Mouse (Mus musculus): Measurements from ENCODE around the gene Tldc1. TPM values are rescaled to one million over a fixed set of nuclear protein-coding genes. Genes with fewer than 3 reads are reported as not detected.

The Tldc1 gene
- total RNA-seq, 2 experiments from 2014 or later: 11.4 to 11.5 TPM

GRCm38 (mm10) chr8:119802592-119802991, 24.4 kb upstream of the Tldc1 start:
- intact Hi-C loops (cut with DNase I): no loop called here
- no peak for DNase-seq

- intact Hi-C loops (cut with DNase I): no loop called here
- DNase-seq: no peak
Measured at GRCm38 (mm10) chr8:119801168-119801567, 23.0 kb upstream of the Tldc1 start.

- DNase-seq: no peak
- intact Hi-C loops (cut with DNase I): no loop called here
Measured at GRCm38 (mm10) chr8:119798965-119799264, 20.7 kb upstream of the Tldc1 start.

- intact Hi-C loops (cut with DNase I): no loop called here
- DNase-seq: peak; percentile 50 to 60
Measured at GRCm38 (mm10) chr8:119798170-119798964, 20.2 kb upstream of the Tldc1 start.

- intact Hi-C loops (cut with DNase I): no loop called here
Measured at GRCm38 (mm10) chr8:119795651-119796050, 17.4 kb upstream of the Tldc1 start.

DNA sequence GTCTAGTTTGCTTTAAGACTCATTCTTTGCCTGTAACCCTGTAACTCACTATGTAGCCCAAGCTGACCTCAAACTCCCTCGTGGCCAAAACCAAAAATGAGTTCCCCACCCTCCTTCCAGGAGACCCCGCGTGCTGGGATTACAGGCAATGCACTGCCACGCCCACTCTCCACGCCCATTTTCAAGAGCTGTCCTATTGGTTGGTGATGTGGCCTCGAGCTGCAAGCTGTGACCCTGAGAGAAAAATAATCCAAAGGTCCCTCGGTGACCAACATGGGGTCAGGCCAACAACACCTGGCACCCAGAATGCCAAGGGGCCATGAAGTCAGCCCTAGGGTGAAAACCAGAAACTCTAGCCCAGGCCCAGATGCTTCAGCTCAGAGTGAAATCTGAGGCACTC, 16.5 kb upstream of the Tldc1 start:
- DNase-seq: no peak
- intact Hi-C loops (cut with DNase I): no loop called here

More at GRCm38 (mm10) chr8:119795651-119796050, 17.4 kb upstream of the Tldc1 start:
- no peak for DNase-seq

DNA sequence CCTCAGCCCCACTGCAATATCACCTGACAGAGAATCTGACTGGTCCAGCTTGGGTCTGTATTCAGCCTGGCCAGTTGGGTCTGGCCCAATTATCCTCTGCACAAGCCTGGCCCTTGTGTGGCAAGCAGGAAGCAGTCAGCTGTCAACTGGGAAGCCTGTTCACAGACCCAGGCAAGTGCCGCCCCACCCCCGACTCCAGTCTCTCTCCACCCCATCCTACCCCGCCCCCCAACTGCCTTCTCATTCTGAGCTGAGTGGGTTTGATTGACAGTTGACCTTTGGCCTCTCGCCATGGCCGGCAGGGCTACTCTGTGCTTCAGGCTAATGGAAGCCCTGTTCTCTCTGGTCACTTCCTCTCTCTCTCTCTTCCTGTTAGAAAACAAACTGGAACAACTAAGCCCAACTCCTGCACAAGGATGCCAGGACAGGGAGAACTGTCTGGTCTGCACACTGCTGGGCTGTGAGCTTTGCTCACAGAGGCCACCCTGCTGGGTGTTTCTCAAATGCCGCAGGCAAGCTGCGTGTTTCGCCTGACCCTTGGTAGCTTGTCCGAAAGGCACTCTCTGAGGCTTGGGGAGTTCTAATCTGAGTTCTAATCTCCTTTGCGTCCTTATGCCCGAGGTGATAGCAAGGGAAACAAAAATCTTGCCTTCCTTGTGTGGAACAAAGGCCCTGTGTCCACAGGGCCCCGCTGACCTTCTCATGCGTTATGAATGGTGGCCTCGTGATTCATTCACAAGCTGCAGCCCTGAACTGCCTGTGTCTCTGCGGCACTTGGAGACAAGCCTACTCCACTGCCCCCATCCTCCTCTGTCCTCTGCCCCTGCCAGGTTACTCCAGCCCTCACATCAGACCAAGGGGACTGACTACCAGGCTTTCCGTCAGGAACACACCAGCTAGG, 13.8 kb upstream of the Tldc1 start:
- DNase-seq: peak; percentile 30 to 34
- intact Hi-C loops (cut with DNase I): no loop called here

DNA sequence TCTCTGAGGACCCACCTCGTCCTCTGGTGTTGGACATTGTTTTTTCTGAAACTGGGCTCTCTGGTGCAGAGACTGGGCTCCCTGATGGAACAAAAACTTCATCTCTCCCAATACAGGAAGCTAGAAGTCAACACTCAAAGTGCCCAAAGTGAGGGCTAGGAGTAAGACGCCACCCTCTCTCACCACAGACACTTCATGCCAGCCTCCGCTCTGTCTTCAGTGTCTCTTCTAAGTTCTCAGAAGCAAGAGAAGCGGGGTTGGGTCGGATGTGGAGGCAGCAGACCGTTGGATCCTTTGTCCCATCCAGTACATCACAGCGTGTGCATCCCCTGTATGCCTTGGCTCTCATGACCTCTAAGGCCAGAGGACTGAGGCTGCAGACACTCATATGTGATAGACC, 11.4 kb upstream of the Tldc1 start:
- intact Hi-C loops (cut with DNase I): no loop called here
- no peak for DNase-seq

DNA sequence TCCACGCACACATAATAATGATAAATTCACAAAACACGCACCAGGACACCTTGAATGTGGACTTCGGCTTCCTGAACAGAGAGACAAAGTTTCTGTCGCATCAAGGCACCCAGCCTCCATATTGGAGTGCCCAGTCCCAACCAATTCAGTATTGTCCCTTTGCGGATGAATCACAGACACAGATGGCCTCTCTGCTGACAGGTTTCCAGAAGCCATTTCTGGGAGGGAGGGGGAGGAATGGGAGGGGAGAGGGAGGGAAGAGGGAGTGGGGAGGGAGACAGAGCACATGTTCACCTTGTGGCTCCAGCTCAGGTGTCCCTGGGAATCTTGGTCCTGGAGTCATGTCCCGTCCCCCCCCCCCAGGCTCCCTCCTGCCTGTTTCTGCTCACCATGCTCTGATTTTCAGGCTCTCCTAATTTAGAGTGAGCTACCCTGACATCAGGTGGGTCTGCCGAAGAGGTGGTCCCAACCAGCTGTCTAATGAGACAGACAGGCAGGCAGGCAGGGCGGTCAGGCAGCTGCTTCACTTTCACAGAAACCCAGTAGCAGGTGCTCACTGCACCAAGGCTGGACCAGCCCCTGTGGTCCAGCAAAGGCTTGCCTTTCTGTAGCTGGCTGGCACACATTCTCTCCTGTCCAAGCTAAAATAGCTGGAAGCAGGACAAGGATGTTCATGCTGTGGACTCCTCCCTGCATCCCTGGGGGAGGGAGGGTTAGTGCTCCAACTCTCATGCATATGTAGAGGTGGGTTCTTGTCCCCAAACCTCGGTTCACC, 10.6 kb upstream of the Tldc1 start:
- DNase-seq: no peak
- intact Hi-C loops (cut with DNase I): no loop called here

DNA sequence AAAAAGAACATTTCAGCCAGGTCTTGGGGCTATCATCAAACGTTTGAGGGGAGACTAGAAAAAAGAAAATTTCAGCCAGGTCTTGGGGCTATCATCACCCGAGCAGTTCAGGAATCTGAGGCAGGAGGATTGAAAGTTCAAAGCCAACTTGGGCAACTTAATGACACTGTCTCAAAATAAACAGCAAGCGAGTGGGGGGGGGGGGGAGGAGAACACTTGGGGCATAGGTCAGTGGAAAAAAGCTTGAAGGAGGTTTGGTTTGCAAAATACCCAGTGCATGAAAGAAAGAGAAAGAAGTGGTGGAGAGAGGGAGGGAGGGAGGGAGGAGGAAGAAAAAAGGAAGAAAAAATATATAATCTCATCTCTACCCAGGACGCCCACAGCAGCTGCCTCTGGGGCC, 9.1 kb upstream of the Tldc1 start:
- intact Hi-C loops (cut with DNase I): no loop called here

GRCm38 (mm10) chr8:119786871-119787270, 8.7 kb upstream of the Tldc1 start:
- no peak for DNase-seq
- intact Hi-C loops (cut with DNase I): no loop called here

More for the DNA sequence above, 9.1 kb upstream of the Tldc1 start:
- DNase-seq: no peak

GRCm38 (mm10) chr8:119785764-119786405, 7.7 kb upstream of the Tldc1 start:
- intact Hi-C loops (cut with DNase I): no loop called here
- DNase-seq: no peak

GRCm38 (mm10) chr8:119784676-119785075, 6.5 kb upstream of the Tldc1 start:
- intact Hi-C loops (cut with DNase I): loop anchor here (5.0 kb wide), 2 partner anchors 103 to 288 kb away; no protein-coding TSS in a partner anchor
- DNase-seq: no peak

- DNase-seq: no peak
- intact Hi-C loops (cut with DNase I): loop anchor here (5.0 kb wide), 2 partner anchors 103 to 288 kb away; no protein-coding TSS in a partner anchor
Measured at GRCm38 (mm10) chr8:119784141-119784574, 5.9 kb upstream of the Tldc1 start.

GRCm38 (mm10) chr8:119783579-119783978, 5.4 kb upstream of the Tldc1 start:
- intact Hi-C loops (cut with DNase I): loop anchor here (5.0 kb wide), 2 partner anchors 104 to 289 kb away; no protein-coding TSS in a partner anchor

DNA sequence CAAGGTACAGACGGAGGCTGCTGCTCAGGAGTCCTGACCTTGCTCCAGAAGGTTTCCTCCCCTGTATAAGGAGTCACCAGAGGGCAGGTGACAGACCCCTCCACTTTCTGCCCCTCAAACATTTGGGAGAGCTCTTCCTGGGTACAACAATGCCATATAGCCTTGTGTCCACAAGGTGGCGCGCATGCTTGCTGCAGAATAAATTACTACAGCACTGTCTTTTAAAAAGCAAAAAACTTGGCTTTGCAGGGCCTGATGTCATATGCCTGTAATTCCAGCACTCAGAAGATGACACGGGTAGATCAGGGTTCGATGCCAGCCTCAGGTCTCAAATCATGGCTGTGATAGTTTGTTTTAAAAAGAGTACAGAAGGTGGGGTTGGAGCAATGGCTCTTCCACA, 4.5 kb upstream of the Tldc1 start:
- DNase-seq: peak; percentile 80 to 88
- intact Hi-C loops (cut with DNase I): loop anchor here (1.0 to 5.0 kb wide), 4 partner anchors 61 to 290 kb away; no protein-coding TSS in a partner anchor

More at GRCm38 (mm10) chr8:119783579-119783978, 5.4 kb upstream of the Tldc1 start:
- no peak for DNase-seq

GRCm38 (mm10) chr8:119781086-119781840, 3.0 kb upstream of the Tldc1 start:
- intact Hi-C loops (cut with DNase I): loop anchor here (5.0 kb wide), 2 partner anchors 106 to 291 kb away; no protein-coding TSS in a partner anchor
- DNase-seq: no peak

GRCm38 (mm10) chr8:119780402-119781049, 2.3 kb upstream of the Tldc1 start:
- no peak for DNase-seq
- intact Hi-C loops (cut with DNase I): loop anchor here (5.0 kb wide), 2 partner anchors 107 to 292 kb away; no protein-coding TSS in a partner anchor
